Mouse (Mus musculus): ENCODE results near the gene Ccdc106. TPM values are rescaled to one million over a fixed set of nuclear protein-coding genes. Genes with fewer than 3 reads are reported as not detected.

Gene Ccdc106
- polyA plus RNA-seq, 1 experiment from 2014 or later = 0.40 TPM

- no peaks in the 10 kb centered on the region for H3K36me3 ChIP-seq (ENCODE audit: control insufficient read depth, insufficient read depth)
- H3K27ac ChIP-seq (ENCODE audit: low read length) = no peak overlapping the region
- H3K9me3 ChIP-seq (replicated peaks; ENCODE audit: control insufficient read depth, low read length) = no peaks in the 10 kb centered on the region
- H3K4me1 ChIP-seq (ENCODE audit: control insufficient read depth, low read depth, low read length) = peaks cover 4% of the 10 kb centered on the region
- H3K27me3 ChIP-seq (ENCODE audit: control insufficient read depth, insufficient read depth, low read depth, low read length) = peaks cover 89% of the 10 kb centered on the region
- ATAC-seq (ENCODE audit: low read depth) = no peak
- H3K4me2 ChIP-seq (ENCODE audit: low read depth, low read length) = 0 out of 2 replicates have a peak overlapping the region, but pooled peaks have one; percentile 4
- H3K9ac ChIP-seq (ENCODE audit: low read depth, low read length) = no peak overlapping the region
- peak overlapping the region; percentile 62 for H3K4me3 ChIP-seq (ENCODE audit: low read depth, low read length)
- WGBS (ENCODE audit: insufficient replicate concordance) = 4% methylated on average over 12 of the region's 12 CpGs
These were observed 32.1 kb downstream of the Ccdc106 start for GRCm38 (mm10) chr7:5052438-5052837.

GRCm38 (mm10) chr7:5052931-5053343 is 32.6 kb downstream of the Ccdc106 start:
- no peak for ATAC-seq (ENCODE audit: low read depth)
- Histone ChIP-seq H3K9ac (ENCODE audit: low read depth, low read length) (no peak overlapping the region), H3K4me2 (ENCODE audit: low read depth, low read length) (0 out of 2 replicates have a peak overlapping the region, but pooled peaks have one; percentile 4), H3K4me1 (ENCODE audit: control insufficient read depth, low read depth, low read length) (peaks cover 4% of the 10 kb centered on the region), H3K9me3 (replicated peaks; ENCODE audit: control insufficient read depth, low read length) (no peaks in the 10 kb centered on the region), H3K36me3 (ENCODE audit: control insufficient read depth, insufficient read depth) (no peaks in the 10 kb centered on the region), H3K27me3 (ENCODE audit: control insufficient read depth, insufficient read depth, low read depth, low read length) (peaks cover 94% of the 10 kb centered on the region), H3K4me3 (ENCODE audit: low read depth, low read length) (peak overlapping the region; percentile 1; the same call in 1 of the 2 replicates), H3K27ac (ENCODE audit: low read length) (no peak overlapping the region)
- WGBS (ENCODE audit: insufficient replicate concordance) = 3% methylated on average over 45 of the region's 45 CpGs

GRCm38 (mm10) chr7:5053456-5054179 is 33.3 kb downstream of the Ccdc106 start:
- peak overlapping the region; percentile 34 for H3K4me3 ChIP-seq (ENCODE audit: low read depth, low read length)
- peaks cover 98% of the 10 kb centered on the region for H3K27me3 ChIP-seq (ENCODE audit: control insufficient read depth, insufficient read depth, low read depth, low read length)
- peaks cover 4% of the 10 kb centered on the region for H3K4me1 ChIP-seq (ENCODE audit: control insufficient read depth, low read depth, low read length)
- no peak overlapping the region for H3K27ac ChIP-seq (ENCODE audit: low read length)
- 9% methylated on average over 32 of the region's 32 CpGs for WGBS (ENCODE audit: insufficient replicate concordance)
- no peak for ATAC-seq (ENCODE audit: low read depth)
- peak overlapping the region; percentile 28 for H3K4me2 ChIP-seq (ENCODE audit: low read depth, low read length)
- no peak overlapping the region for H3K9ac ChIP-seq (ENCODE audit: low read depth, low read length)
- no peaks in the 10 kb centered on the region for H3K9me3 ChIP-seq (replicated peaks; ENCODE audit: control insufficient read depth, low read length)
- no peaks in the 10 kb centered on the region for H3K36me3 ChIP-seq (ENCODE audit: control insufficient read depth, insufficient read depth)

DNA sequence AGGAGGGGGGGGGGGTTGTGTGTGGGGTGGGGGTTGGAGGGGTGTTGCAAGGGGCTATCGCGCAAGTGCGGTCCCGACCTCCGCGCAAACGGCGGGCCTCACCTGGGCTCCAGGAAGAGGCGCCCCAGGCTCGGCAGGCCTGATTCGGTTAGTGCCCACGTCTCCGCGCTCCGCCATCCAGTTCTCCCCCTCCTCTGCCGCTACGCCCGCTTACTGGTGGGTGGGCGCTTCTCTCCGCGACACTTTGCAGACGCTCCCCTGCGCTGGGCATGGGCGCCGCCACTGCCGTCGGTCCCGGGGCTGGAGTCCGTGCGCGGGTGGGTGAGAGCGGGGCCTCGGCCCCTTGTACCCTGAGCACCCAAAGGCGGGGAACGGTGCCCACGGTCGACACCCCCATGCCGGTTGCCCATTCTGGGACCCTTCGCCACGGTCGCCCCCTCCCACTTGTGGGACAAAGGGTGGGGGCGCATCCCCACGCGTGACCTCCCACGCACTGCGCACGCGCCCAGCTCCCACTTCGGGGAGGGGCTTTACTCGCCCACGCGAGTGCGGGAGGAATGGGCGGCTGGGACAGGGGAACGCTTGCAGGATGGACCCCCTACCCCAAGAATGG is 36.4 kb downstream of the Ccdc106 start:
- Histone ChIP-seq H3K27ac (ENCODE audit: low read length) (no peak overlapping the region), H3K4me1 (ENCODE audit: control insufficient read depth, low read depth, low read length) (peaks cover 13% of the 10 kb centered on the region), H3K36me3 (ENCODE audit: control insufficient read depth, insufficient read depth) (no peaks in the 10 kb centered on the region), H3K27me3 (ENCODE audit: control insufficient read depth, insufficient read depth, low read depth, low read length) (peaks cover 68% of the 10 kb centered on the region), H3K9me3 (replicated peaks; ENCODE audit: control insufficient read depth, low read length) (no peaks in the 10 kb centered on the region), H3K4me3 (ENCODE audit: low read depth, low read length) (peak overlapping the region; percentile 32), H3K4me2 (ENCODE audit: low read depth, low read length) (peak overlapping the region; percentile 38), H3K9ac (ENCODE audit: low read depth, low read length) (no peak overlapping the region)
- WGBS (ENCODE audit: insufficient replicate concordance) = 7% methylated on average over 49 of the region's 55 CpGs
- ATAC-seq (ENCODE audit: low read depth) = no peak

DNA sequence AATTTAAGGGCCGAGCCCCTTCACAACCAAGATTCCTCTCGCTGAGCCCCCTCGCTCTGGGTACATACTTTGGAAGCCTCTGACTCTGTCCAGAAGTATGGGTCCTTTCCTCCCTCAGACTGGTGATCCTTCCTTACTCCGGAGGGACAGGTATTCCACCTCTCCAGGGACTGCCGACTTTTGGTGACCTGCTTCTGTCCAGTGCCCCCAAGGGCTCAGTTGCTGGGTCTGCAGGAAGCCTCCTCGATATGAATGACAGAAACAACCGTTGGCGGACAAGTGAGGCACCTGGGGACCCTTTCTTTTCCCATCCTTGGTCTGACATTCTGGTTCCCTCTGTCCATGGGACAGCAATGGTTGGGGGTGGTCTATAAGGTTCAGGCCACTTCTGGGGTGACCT is 37.0 kb downstream of the Ccdc106 start:
- Histone ChIP-seq H3K4me2 (ENCODE audit: low read depth, low read length) (no peak overlapping the region), H3K9me3 (replicated peaks; ENCODE audit: control insufficient read depth, low read length) (no peaks in the 10 kb centered on the region), H3K27me3 (ENCODE audit: control insufficient read depth, insufficient read depth, low read depth, low read length) (peaks cover 62% of the 10 kb centered on the region), H3K4me3 (ENCODE audit: low read depth, low read length) (no peak overlapping the region), H3K9ac (ENCODE audit: low read depth, low read length) (no peak overlapping the region), H3K4me1 (ENCODE audit: control insufficient read depth, low read depth, low read length) (peaks cover 10% of the 10 kb centered on the region), H3K36me3 (ENCODE audit: control insufficient read depth, insufficient read depth) (no peaks in the 10 kb centered on the region), H3K27ac (ENCODE audit: low read length) (no peak overlapping the region)
- WGBS (ENCODE audit: insufficient replicate concordance) = 26% methylated on average over 8 of the region's 8 CpGs
- ATAC-seq (ENCODE audit: low read depth) = no peak

DNA sequence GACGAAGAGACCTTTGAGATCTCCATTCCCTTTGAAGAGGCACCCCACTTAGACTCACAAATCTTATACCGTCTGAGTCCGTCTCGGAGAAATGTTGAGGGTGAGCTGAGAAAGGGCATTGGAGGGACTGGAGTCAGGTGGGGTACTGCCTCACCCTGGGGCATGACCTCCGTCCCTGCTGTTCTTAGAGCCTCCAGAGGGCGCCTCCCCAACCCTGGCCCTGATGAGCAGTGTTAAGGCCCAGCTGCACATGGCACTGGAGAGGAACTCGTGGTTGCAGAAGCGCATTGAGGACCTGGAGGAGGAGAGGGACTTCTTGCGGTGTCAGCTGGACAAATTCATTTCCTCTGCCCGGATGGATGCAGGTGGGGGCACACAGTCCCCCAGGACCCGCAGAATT is 37.5 kb downstream of the Ccdc106 start:
- Histone ChIP-seq H3K36me3 (ENCODE audit: control insufficient read depth, insufficient read depth) (no peaks in the 10 kb centered on the region), H3K27me3 (ENCODE audit: control insufficient read depth, insufficient read depth, low read depth, low read length) (peaks cover 58% of the 10 kb centered on the region), H3K9ac (ENCODE audit: low read depth, low read length) (no peak overlapping the region), H3K4me2 (ENCODE audit: low read depth, low read length) (no peak overlapping the region), H3K27ac (ENCODE audit: low read length) (no peak overlapping the region), H3K4me3 (ENCODE audit: low read depth, low read length) (no peak overlapping the region), H3K4me1 (ENCODE audit: control insufficient read depth, low read depth, low read length) (peaks cover 10% of the 10 kb centered on the region), H3K9me3 (replicated peaks; ENCODE audit: control insufficient read depth, low read length) (no peaks in the 10 kb centered on the region)
- no peak for ATAC-seq (ENCODE audit: low read depth)
- 24% methylated on average over 11 of the region's 11 CpGs for WGBS (ENCODE audit: insufficient replicate concordance)

DNA sequence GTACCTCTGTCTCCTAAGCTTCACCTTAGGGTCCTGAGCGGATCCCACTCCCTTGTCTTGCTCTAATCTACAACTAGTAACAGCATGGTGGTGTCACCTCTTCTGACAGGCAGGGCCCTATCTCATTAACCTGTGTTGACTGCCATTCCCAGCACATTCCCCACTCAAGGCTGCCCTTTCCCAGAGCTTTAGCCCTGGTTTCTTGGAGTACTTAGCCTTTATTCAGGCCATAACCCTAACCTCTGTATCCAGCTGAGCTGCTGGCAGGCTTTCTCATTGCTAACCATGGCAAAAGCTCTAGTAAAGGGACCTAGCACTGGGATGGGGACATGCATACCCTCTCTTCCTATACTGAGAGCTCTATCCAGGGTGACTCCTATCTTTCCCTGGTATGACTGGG is 38.3 kb downstream of the Ccdc106 start:
- Histone ChIP-seq H3K9me3 (replicated peaks; ENCODE audit: control insufficient read depth, low read length) (no peaks in the 10 kb centered on the region), H3K27ac (ENCODE audit: low read length) (no peak overlapping the region), H3K27me3 (ENCODE audit: control insufficient read depth, insufficient read depth, low read depth, low read length) (peaks cover 49% of the 10 kb centered on the region), H3K9ac (ENCODE audit: low read depth, low read length) (no peak overlapping the region), H3K4me1 (ENCODE audit: control insufficient read depth, low read depth, low read length) (peaks cover 13% of the 10 kb centered on the region), H3K4me2 (ENCODE audit: low read depth, low read length) (no peak overlapping the region), H3K4me3 (ENCODE audit: low read depth, low read length) (no peak overlapping the region), H3K36me3 (ENCODE audit: control insufficient read depth, insufficient read depth) (no peaks in the 10 kb centered on the region)
- ATAC-seq (ENCODE audit: low read depth) = no peak
- WGBS (ENCODE audit: insufficient replicate concordance) = 67% methylated on average over 1 of the region's 1 CpGs

- peaks cover 42% of the 10 kb centered on the region for H3K27me3 ChIP-seq (ENCODE audit: control insufficient read depth, insufficient read depth, low read depth, low read length)
- no peak overlapping the region for H3K9ac ChIP-seq (ENCODE audit: low read depth, low read length)
- WGBS (ENCODE audit: insufficient replicate concordance) = 76% methylated on average over 12 of the region's 12 CpGs
- no peaks in the 10 kb centered on the region for H3K36me3 ChIP-seq (ENCODE audit: control insufficient read depth, insufficient read depth)
- no peak overlapping the region for H3K27ac ChIP-seq (ENCODE audit: low read length)
- no peak overlapping the region for H3K4me2 ChIP-seq (ENCODE audit: low read depth, low read length)
- ATAC-seq (ENCODE audit: low read depth) = no peak
- no peak overlapping the region for H3K4me3 ChIP-seq (ENCODE audit: low read depth, low read length)
- H3K4me1 ChIP-seq (ENCODE audit: control insufficient read depth, low read depth, low read length) = peaks cover 20% of the 10 kb centered on the region
- H3K9me3 ChIP-seq (replicated peaks; ENCODE audit: control insufficient read depth, low read length) = no peaks in the 10 kb centered on the region
These were observed 39.1 kb downstream of the Ccdc106 start for GRCm38 (mm10) chr7:5059421-5059820.

DNA sequence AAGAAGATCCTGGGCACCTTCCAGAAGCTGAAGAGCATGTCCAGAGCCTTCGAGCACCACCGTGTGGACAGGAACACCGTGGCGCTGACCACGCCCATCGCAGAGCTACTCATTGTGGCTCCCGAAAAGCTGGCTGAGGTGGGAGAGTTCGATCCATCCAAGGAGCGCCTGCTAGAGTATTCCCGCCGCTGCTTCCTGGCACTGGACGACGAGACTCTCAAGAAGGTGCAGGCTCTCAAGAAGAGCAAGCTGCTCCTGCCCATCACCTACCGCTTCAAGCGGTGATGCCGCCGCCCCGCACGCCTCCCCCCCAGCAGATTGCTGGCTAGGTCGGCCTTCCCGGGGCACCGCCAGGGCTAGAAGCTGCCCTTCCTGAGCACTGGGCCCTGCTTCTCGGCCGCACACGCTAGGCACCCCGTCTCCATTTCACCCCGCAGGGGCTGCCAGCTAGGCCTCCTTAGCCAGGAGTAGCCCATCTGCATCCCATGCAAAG is 39.9 kb downstream of the Ccdc106 start:
- WGBS (ENCODE audit: insufficient replicate concordance) = 4% methylated on average over 27 of the region's 27 CpGs
- Histone ChIP-seq H3K27ac (ENCODE audit: low read length) (peak overlapping the region; percentile 99), H3K4me1 (ENCODE audit: control insufficient read depth, low read depth, low read length) (peaks cover 23% of the 10 kb centered on the region), H3K9ac (ENCODE audit: low read depth, low read length) (peak overlapping the region; percentile 94), H3K9me3 (replicated peaks; ENCODE audit: control insufficient read depth, low read length) (no peaks in the 10 kb centered on the region), H3K27me3 (ENCODE audit: control insufficient read depth, insufficient read depth, low read depth, low read length) (peaks cover 33% of the 10 kb centered on the region), H3K4me2 (ENCODE audit: low read depth, low read length) (peak overlapping the region; percentile 98), H3K4me3 (ENCODE audit: low read depth, low read length) (peak overlapping the region; percentile 78), H3K36me3 (ENCODE audit: control insufficient read depth, insufficient read depth) (no peaks in the 10 kb centered on the region)
- no peak for ATAC-seq (ENCODE audit: low read depth)
